In the genomic region with DNA sequence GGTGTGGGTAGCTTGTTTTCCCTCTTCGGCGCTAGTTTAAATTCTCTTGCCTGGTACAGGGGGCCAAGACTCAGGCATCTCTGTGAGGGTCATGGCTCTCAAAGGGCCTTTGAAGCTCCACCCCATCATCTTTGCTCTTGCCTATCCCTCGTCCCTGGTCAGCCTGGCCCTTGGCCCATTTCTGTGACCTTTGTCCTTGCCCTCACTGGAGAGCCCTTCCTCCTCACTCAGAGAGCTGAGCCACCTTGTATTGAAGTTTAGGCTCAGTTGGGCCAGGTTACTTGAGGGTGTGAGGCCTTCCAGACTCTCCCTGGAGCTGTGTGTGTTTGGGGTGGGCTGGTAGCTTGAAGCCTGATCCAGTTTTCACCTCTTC, we compare ENCODE assay signal across 9 mouse cellular contexts. TPM values are rescaled to one million over a fixed set of nuclear protein-coding genes. Genes with fewer than 3 reads are reported as not detected.
DNase-seq lines count a peak whose midpoint lies in the region; ATAC-seq and TF ChIP-seq lines count a peak whose summit lies in the region.
"Had no signal": no experiment of that assay in that cellular context is flagged by ENCODE, and none has a peak within 500 bp of the region (broad histone marks: within the 10 kb centered on the region; RNA-seq: fewer than 3 reads in every experiment).

No protein-coding gene starts in this region.

- no peak overlapping the region for H3K9ac ChIP-seq in hindbrain, embryonic 11.5 days (ENCODE audit: low read depth, low read length)
- H3K9ac ChIP-seq in heart, postnatal 0 days (replicated peaks; ENCODE audit: low read depth, low read length) = peak overlapping the region; percentile 14; the same call in 1 of the 2 replicates
- no peak overlapping the region; the same call in 1 of the 2 replicates for H3K9ac ChIP-seq in liver, embryonic 11.5 days (ENCODE audit: low read depth, low read length)

- H3K4me1 ChIP-seq in hindbrain, embryonic 10.5 days (replicated peaks) = peaks cover 82% of the 10 kb centered on the region
- H3K4me1 ChIP-seq in hindbrain, embryonic 11.5 days (replicated peaks; ENCODE audit: control insufficient read depth, insufficient read depth, low read length) = peaks cover 19% of the 10 kb centered on the region
- peaks cover 82% of the 10 kb centered on the region for H3K4me1 ChIP-seq in heart, postnatal 0 days (ENCODE audit: control insufficient read depth, insufficient read depth)
- H3K4me1 ChIP-seq in liver, embryonic 11.5 days (replicated peaks; ENCODE audit: control insufficient read depth, insufficient read depth, low read length) = peaks cover 82% of the 10 kb centered on the region

- DNase-seq in hindbrain, embryonic 10.5 days (ENCODE audit: low spot score) = no peak
- DNase-seq in hindbrain, embryonic 11.5 days (ENCODE audit: low spot score) = no peak
- peak; percentile 90 for DNase-seq in adrenal gland, adult 8-10 months
- DNase-seq in heart, postnatal 0 days (ENCODE audit: low spot score) = peak; percentile 10
- no peak for DNase-seq in liver, embryonic 11.5 days (ENCODE audit: low spot score)
- DNase-seq in retina, postnatal 1 day = no peak
- no peak for DNase-seq in thymus, postnatal 10 days (ENCODE audit: low spot score in 2 of 2)
- DNase-seq in layer of hippocampus, adult 2 months (ENCODE audit: low spot score in 2 of 2) = no peak
- DNase-seq: gastrocnemius, postnatal 10 days had no signal

- no peaks in the 10 kb centered on the region for H3K27me3 ChIP-seq in hindbrain, embryonic 10.5 days (ENCODE audit: insufficient read depth, poor library complexity, severe bottlenecking)
- H3K27me3 ChIP-seq in hindbrain, embryonic 11.5 days (ENCODE audit: control insufficient read depth, insufficient read depth, low read length) = no peaks in the 10 kb centered on the region
- no peaks in the 10 kb centered on the region for H3K27me3 ChIP-seq in heart, postnatal 0 days (ENCODE audit: control insufficient read depth, insufficient read depth, low read length)
- 0 out of 2 replicates have a peak, but pooled peaks cover 2% of the 10 kb centered on the region for H3K27me3 ChIP-seq in liver, embryonic 11.5 days (replicated peaks; ENCODE audit: control insufficient read depth, insufficient read depth, low read length)

- no peaks in the 10 kb centered on the region for H3K9me3 ChIP-seq in hindbrain, embryonic 10.5 days
- H3K9me3 ChIP-seq in hindbrain, embryonic 11.5 days (ENCODE audit: control insufficient read depth, low read length) = no peaks in the 10 kb centered on the region
- no peaks in the 10 kb centered on the region for H3K9me3 ChIP-seq in heart, postnatal 0 days (replicated peaks; ENCODE audit: control insufficient read depth, low read length)
- no peaks in the 10 kb centered on the region for H3K9me3 ChIP-seq in liver, embryonic 11.5 days (ENCODE audit: control insufficient read depth, low read length)

- no peak for TF ChIP-seq CTCF in heart, postnatal 0 days (IDR thresholded peaks at IDR 0.05; ENCODE audit: low read depth)
- TF ChIP-seq CTCF in layer of hippocampus, adult 2 months (conservative IDR thresholded peaks at IDR 0.05) = no peak

- no peak overlapping the region for H3K4me3 ChIP-seq in hindbrain, embryonic 10.5 days
- H3K4me3 ChIP-seq in hindbrain, embryonic 11.5 days (ENCODE audit: low read depth, low read length) = no peak overlapping the region
- H3K4me3 ChIP-seq in heart, postnatal 0 days (ENCODE audit: low read depth, low read length) = no peak overlapping the region
- H3K4me3 ChIP-seq in liver, embryonic 11.5 days (ENCODE audit: low read depth, low read length) = no peak overlapping the region
- no peak overlapping the region for H3K4me3 ChIP-seq in layer of hippocampus, adult 2 months

- no peak for TF ChIP-seq EP300 in heart, postnatal 0 days (IDR thresholded peaks at IDR 0.05; ENCODE audit: low read depth)

- 62% methylated on average over 3 of the region's 3 CpGs for WGBS in hindbrain, embryonic 10.5 days
- WGBS in hindbrain, embryonic 11.5 days = 56% methylated on average over 3 of the region's 3 CpGs
- WGBS in heart, postnatal 0 days = 41% methylated on average over 3 of the region's 3 CpGs
- WGBS in liver, embryonic 11.5 days = 57% methylated on average over 3 of the region's 3 CpGs

- peaks cover 16% of the 10 kb centered on the region for H3K36me3 ChIP-seq in hindbrain, embryonic 10.5 days
- no peaks in the 10 kb centered on the region for H3K36me3 ChIP-seq in hindbrain, embryonic 11.5 days (ENCODE audit: control insufficient read depth, insufficient read depth, low read length)
- H3K36me3 ChIP-seq in heart, postnatal 0 days (replicated peaks; ENCODE audit: control insufficient read depth, insufficient read depth, low read length) = no peaks in the 10 kb centered on the region
- H3K36me3 ChIP-seq in liver, embryonic 11.5 days (ENCODE audit: control insufficient read depth, insufficient read depth, low read length) = 0 out of 2 replicates have a peak, but pooled peaks cover 2% of the 10 kb centered on the region

- no peak for ATAC-seq in hindbrain, embryonic 11.5 days (ENCODE audit: low FRiP score)
- no peak for ATAC-seq in heart, postnatal 0 days (ENCODE audit: insufficient read depth, low read depth)
- no peak for ATAC-seq in liver, embryonic 11.5 days (replicated peaks; ENCODE audit: low FRiP score)

- peak overlapping the region; percentile 87 for H3K27ac ChIP-seq in hindbrain, embryonic 10.5 days
- no peak overlapping the region for H3K27ac ChIP-seq in hindbrain, embryonic 11.5 days (ENCODE audit: low read depth, low read length)
- H3K27ac ChIP-seq in heart, postnatal 0 days (ENCODE audit: low read depth) = peak overlapping the region; percentile 100
- 0 out of 2 replicates have a peak overlapping the region, but pooled peaks have one; percentile 7 for H3K27ac ChIP-seq in liver, embryonic 11.5 days (ENCODE audit: low read depth, low read length)
- no peak overlapping the region for H3K27ac ChIP-seq in layer of hippocampus, adult 2 months

- H3K4me2 ChIP-seq in hindbrain, embryonic 11.5 days (replicated peaks; ENCODE audit: low read depth, low read length) = no peak overlapping the region
- no peak overlapping the region for H3K4me2 ChIP-seq in heart, postnatal 0 days (ENCODE audit: low read depth, low read length)
- H3K4me2 ChIP-seq in liver, embryonic 11.5 days = peak overlapping the region; percentile 97; the same call in 1 of the 2 replicates

RNA-seq across cellular contexts. Expression of a gene that starts 18.0 kb away (rescaled TPM):
- 28.4 and 53.7 TPM in 2 replicates for polyA plus RNA-seq in hindbrain, embryonic 10.5 days (2016; fragmentation: Nextera tagmentation; extraction: Ambion mirVana)
- 48.3 and 51.2 TPM in 2 replicates for polyA plus RNA-seq in hindbrain, embryonic 11.5 days (2014; fragmentation: Nextera tagmentation; extraction: Ambion mirVana)
- 10 to 100 TPM; 21.3 to 36.8 (median 30.8) TPM for total RNA-seq in adrenal gland, adult 8-10 months (2022)
- 24.0 and 36.2 TPM in 2 replicates for total RNA-seq in heart, postnatal 0 days (2014; rRNA removed; ENCODE audit: low replicate concordance)
- 14.7 and 15.8 TPM in 2 replicates for polyA plus RNA-seq in heart, postnatal 0 days (2015; fragmentation: Nextera tagmentation; extraction: Ambion mirVana)
- polyA plus RNA-seq in liver, embryonic 11.5 days (2014; fragmentation: Nextera tagmentation; extraction: Ambion mirVana) = 18.6 and 20.1 TPM in 2 replicates
- 10 to 100 TPM; 15.4 to 19.0 TPM for total RNA-seq in layer of hippocampus, adult 2 months (2021)

RNA-seq across cellular contexts. Expression of a gene that starts 37.2 kb away (rescaled TPM):
- 0.44 TPM in 1 of 2 replicates, not detected in the other for polyA plus RNA-seq in hindbrain, embryonic 10.5 days (2016; fragmentation: Nextera tagmentation; extraction: Ambion mirVana)
- 0.28 and 0.74 TPM in 2 replicates for polyA plus RNA-seq in hindbrain, embryonic 11.5 days (2014; fragmentation: Nextera tagmentation; extraction: Ambion mirVana)
- total RNA-seq in adrenal gland, adult 8-10 months (2022) = not detected
- 4.2 and 14.7 TPM in 2 replicates for total RNA-seq in heart, postnatal 0 days (2014; rRNA removed; ENCODE audit: low replicate concordance)
- 5.8 and 6.3 TPM in 2 replicates for polyA plus RNA-seq in heart, postnatal 0 days (2015; fragmentation: Nextera tagmentation; extraction: Ambion mirVana)
- 0.21 and 0.22 TPM in 2 replicates for polyA plus RNA-seq in liver, embryonic 11.5 days (2014; fragmentation: Nextera tagmentation; extraction: Ambion mirVana)
- total RNA-seq in layer of hippocampus, adult 2 months (2021) = 1 to 10 TPM; 1.3 to 2.0 TPM
- total RNA-seq: gastrocnemius, postnatal 10 days had no signal

RNA-seq across cellular contexts. Expression of a gene that starts 38.0 kb away (rescaled TPM):
- polyA plus RNA-seq in hindbrain, embryonic 10.5 days (2016; fragmentation: Nextera tagmentation; extraction: Ambion mirVana) = 45.3 and 63.7 TPM in 2 replicates
- polyA plus RNA-seq in hindbrain, embryonic 11.5 days (2014; fragmentation: Nextera tagmentation; extraction: Ambion mirVana) = 33.1 and 39.0 TPM in 2 replicates
- under 1 TPM; 0.20 to 0.95 (median 0.72) TPM for total RNA-seq in adrenal gland, adult 8-10 months (2022)
- total RNA-seq in heart, postnatal 0 days (2014; rRNA removed; ENCODE audit: low replicate concordance) = 1.4 and 2.2 TPM in 2 replicates
- 4.2 and 4.5 TPM in 2 replicates for polyA plus RNA-seq in heart, postnatal 0 days (2015; fragmentation: Nextera tagmentation; extraction: Ambion mirVana)
- polyA plus RNA-seq in liver, embryonic 11.5 days (2014; fragmentation: Nextera tagmentation; extraction: Ambion mirVana) = 96.3 and 114 TPM in 2 replicates
- total RNA-seq in layer of hippocampus, adult 2 months (2021) = under 1 TPM; 0.52 to 0.64 TPM

Comparison
In these comparisons a context has a peak if more than half of its experiments do, and no peak if none do; other contexts are left out.
1. H3K27ac ChIP-seq: peak in hindbrain, embryonic 10.5 days (single experiment), heart, postnatal 0 days (single experiment) and liver, embryonic 11.5 days (single experiment); none in hindbrain, embryonic 11.5 days (single experiment) and layer of hippocampus, adult 2 months (single experiment).
2. DNase-seq: peak in adrenal gland, adult 8-10 months (single experiment) and heart, postnatal 0 days (single experiment); none in hindbrain, embryonic 10.5 days (single experiment), hindbrain, embryonic 11.5 days (single experiment), liver, embryonic 11.5 days (single experiment), retina, postnatal 1 day (single experiment), thymus, postnatal 10 days (0 of 2) and layer of hippocampus, adult 2 months (0 of 2).